Mouse (Mus musculus): ENCODE results near the gene Tcf7. TPM values are rescaled to one million over a fixed set of nuclear protein-coding genes. Genes with fewer than 3 reads are reported as not detected.
A peak's percentile ranks its signal among the peaks of the same experiment; 100 is the strongest.
"Not testable (repeated sequence)": the region's sequence is repeated elsewhere in the genome, so short reads cannot be mapped to it uniquely, and the experiment has no call there.

The Tcf7 gene
- total RNA-seq, 2 experiments from 2014 or later, result 0.82 to 1.4 TPM

GRCm38 (mm10) chr11:52231606-52232541, 50.9 kb downstream of the Tcf7 start, which contains the start of gene Skp1a:
Gene Skp1a, plus strand, starts transcription at chr11:52231995.
- peak; percentile 90 for ATAC-seq (replicated peaks; ENCODE audit: poor library complexity, severe bottlenecking)

GRCm38 (mm10) chr11:52230694-52231093, 52.1 kb downstream of the Tcf7 start:
- ATAC-seq (replicated peaks; ENCODE audit: poor library complexity, severe bottlenecking), result no peak

- no peak for ATAC-seq (replicated peaks; ENCODE audit: poor library complexity, severe bottlenecking)
Measured at GRCm38 (mm10) chr11:52228722-52229448, 53.9 kb downstream of the Tcf7 start.

- no peak for ATAC-seq (replicated peaks; ENCODE audit: poor library complexity, severe bottlenecking)
Measured at GRCm38 (mm10) chr11:52227466-52228226, 55.2 kb downstream of the Tcf7 start.

- ATAC-seq (replicated peaks; ENCODE audit: poor library complexity, severe bottlenecking), result no peak
Measured at GRCm38 (mm10) chr11:52227053-52227452, 55.8 kb downstream of the Tcf7 start.

- no peak for ATAC-seq (replicated peaks; ENCODE audit: poor library complexity, severe bottlenecking)
Measured at GRCm38 (mm10) chr11:52225986-52226599, 56.7 kb downstream of the Tcf7 start.

- ATAC-seq (replicated peaks; ENCODE audit: poor library complexity, severe bottlenecking), result peak; percentile 45
Measured at GRCm38 (mm10) chr11:52223968-52224682, 58.7 kb downstream of the Tcf7 start.

- ATAC-seq (replicated peaks; ENCODE audit: poor library complexity, severe bottlenecking), result no peak; the same call in 1 of the 2 replicates
Measured at GRCm38 (mm10) chr11:52222891-52223290, 59.9 kb downstream of the Tcf7 start.

- ATAC-seq (replicated peaks; ENCODE audit: poor library complexity, severe bottlenecking), result not testable (repeated sequence)
Measured at GRCm38 (mm10) chr11:52221921-52222320, 60.9 kb downstream of the Tcf7 start.

- ATAC-seq (replicated peaks; ENCODE audit: poor library complexity, severe bottlenecking), result peak; percentile 91
Measured at GRCm38 (mm10) chr11:52220282-52220681, 62.5 kb downstream of the Tcf7 start.

- no peak for ATAC-seq (replicated peaks; ENCODE audit: poor library complexity, severe bottlenecking)
Measured at GRCm38 (mm10) chr11:52213887-52214286, 68.9 kb downstream of the Tcf7 start, which contains the start of gene Olfr1371. Gene Olfr1371, minus strand, starts transcription at chr11:52213987.

Other genes starting within 250 kb of the Tcf7 start
- 61.4 and 63.9 TPM in 2 replicates for gene Ppp2ca, start 184.3 kb downstream of the Tcf7 start, total RNA-seq (2014; fragmentation: Nextera tagmentation)
- 96.3 and 105 TPM in 2 replicates for gene Ppp2ca, start 184.3 kb downstream of the Tcf7 start, total RNA-seq (2017)
- not detected in 2 replicates for gene Olfr1373, start 137.5 kb downstream of the Tcf7 start, total RNA-seq (2014; fragmentation: Nextera tagmentation)
- not detected in 2 replicates for gene Olfr1373, start 137.5 kb downstream of the Tcf7 start, total RNA-seq (2017)
- not detected in 2 replicates for gene Olfr1371, start 69.0 kb downstream of the Tcf7 start, total RNA-seq (2014; fragmentation: Nextera tagmentation)
- gene Olfr1371, start 69.0 kb downstream of the Tcf7 start, total RNA-seq (2017), result not detected in 2 replicates
- 180 and 196 TPM in 2 replicates for gene Skp1a, start 51.0 kb downstream of the Tcf7 start, total RNA-seq (2014; fragmentation: Nextera tagmentation)
- gene Skp1a, start 51.0 kb downstream of the Tcf7 start, total RNA-seq (2017), result 242 and 266 TPM in 2 replicates
- gene Vdac1, start 77.8 kb upstream of the Tcf7 start, total RNA-seq (2014; fragmentation: Nextera tagmentation), result 126 and 132 TPM in 2 replicates
- 205 and 244 TPM in 2 replicates for gene Vdac1, start 77.8 kb upstream of the Tcf7 start, total RNA-seq (2017)
- gene 9530068E07Rik, start 113.4 kb upstream of the Tcf7 start, total RNA-seq (2014; fragmentation: Nextera tagmentation), result 90.0 and 106 TPM in 2 replicates
- gene 9530068E07Rik, start 113.4 kb upstream of the Tcf7 start, total RNA-seq (2017), result 82.7 and 86.4 TPM in 2 replicates

All from granulocyte monocyte progenitor cell, adult 5-6 weeks (primary cell).